Mouse (Mus musculus) ES-E14 (cell line): ENCODE results near the gene Rufy4. TPM values are rescaled to one million over a fixed set of nuclear protein-coding genes. Genes with fewer than 3 reads are reported as not detected.

Experiments used
- DNase-seq: peaks from one replicate; pipeline ENCODE4 v3.0.0-alpha.2; 2013; ENCODE audit warnings: low read depth, low spot score
- H3K27ac ChIP-seq: 2 replicates; pipeline ENCODE4 v1.5.1; 2012; ENCODE audit warnings: low read depth, mild to moderate bottlenecking, low read length, moderate library complexity, mixed read lengths; ENCODE audit not compliant: poor library complexity, insufficient read depth, severe bottlenecking
- H3K36me3 ChIP-seq: 2 replicates; pipeline ENCODE4 v1.6.1; 2012; ENCODE audit warnings: mild to moderate bottlenecking, low read length, moderate library complexity, mixed read lengths; ENCODE audit not compliant: control insufficient read depth, poor library complexity, insufficient read depth, severe bottlenecking
- H3K4me1 ChIP-seq, 2 experiments: fragments of 150-350 bp in 1 of 2; sonication (generic) in 1 of 2; 2 replicates each; pipeline ENCODE4 v1.6.1; 2012; ENCODE audit warnings: low read length in 2 of 2, mild to moderate bottlenecking in 1 of 2, mixed read lengths in 1 of 2; ENCODE audit not compliant: control insufficient read depth in 2 of 2, insufficient read depth in 2 of 2, poor library complexity in 1 of 2
- H3K4me3 ChIP-seq, 2 experiments: fragments of 150-350 bp in 1 of 2; sonication (generic) in 1 of 2; 2 replicates each; pipeline ENCODE4 v1.5.1; 2012; ENCODE audit warnings: low read length in 2 of 2, low read depth in 1 of 2, mild to moderate bottlenecking in 1 of 2, mixed read lengths in 1 of 2; ENCODE audit not compliant: insufficient read depth in 1 of 2, poor library complexity in 1 of 2, severe bottlenecking in 1 of 2
- H3K9ac ChIP-seq: 2 replicates; pipeline ENCODE4 v1.6.1; 2012; ENCODE audit warnings: low read depth, mild to moderate bottlenecking, low read length, mixed read lengths; ENCODE audit not compliant: poor library complexity, insufficient read depth, severe bottlenecking
- H3K9me3 ChIP-seq: fragments of 150-350 bp; sonication (generic); 2 replicates; pipeline ENCODE4 v1.6.1; 2012; ENCODE audit warnings: low read depth, mild to moderate bottlenecking, low read length; ENCODE audit not compliant: control insufficient read depth, insufficient read depth
- CHD2 ChIP-seq: IDR thresholded peaks from 2 replicates; pipeline ENCODE4 v1.6.1; 2014; ENCODE audit warnings: mild to moderate bottlenecking, low read depth, low read length, inconsistent platforms
- HCFC1 ChIP-seq: IDR thresholded peaks from 2 replicates; pipeline ENCODE4 v1.6.1; 2012; ENCODE audit warnings: low read length, inconsistent platforms, borderline replicate concordance; ENCODE audit not compliant: insufficient read depth
- MAFK ChIP-seq: IDR thresholded peaks from 2 replicates; pipeline ENCODE4 v1.6.1; 2014; ENCODE audit warnings: mild to moderate bottlenecking, low read depth, low read length, inconsistent platforms; ENCODE audit not compliant: insufficient read depth
- ZC3H11A ChIP-seq: IDR thresholded peaks from 2 replicates; pipeline ENCODE4 v1.6.1; 2012; ENCODE audit warnings: low read depth, mild to moderate bottlenecking, inconsistent platforms, low read length, borderline replicate concordance
- ZNF384 ChIP-seq: IDR thresholded peaks from 2 replicates; pipeline ENCODE4 v1.6.1; 2012; ENCODE audit warnings: low read depth, low read length, inconsistent platforms
- in situ Hi-C, 2 experiments: fragments of 600-800 bp; cut with MboI; formaldehyde crosslinking; loops; one replicate each; pipeline ENCODE4 v1.15.1; 2025; ENCODE audit warnings: low sequenced_read_pairs in 2 of 2, inconsistent platforms in 1 of 2; ENCODE audit not compliant: unreplicated experiment in 2 of 2
- total RNA-seq: library from RNA; depleted of rRNA; stranded (reverse); fragments of 300-350 nt; gene quantifications from 2 replicates; pipeline ENCODE4 v1.2.3, GENCODE M21; 2012

The Rufy4 gene
- total RNA-seq, 1 experiment, result not detected

DNA sequence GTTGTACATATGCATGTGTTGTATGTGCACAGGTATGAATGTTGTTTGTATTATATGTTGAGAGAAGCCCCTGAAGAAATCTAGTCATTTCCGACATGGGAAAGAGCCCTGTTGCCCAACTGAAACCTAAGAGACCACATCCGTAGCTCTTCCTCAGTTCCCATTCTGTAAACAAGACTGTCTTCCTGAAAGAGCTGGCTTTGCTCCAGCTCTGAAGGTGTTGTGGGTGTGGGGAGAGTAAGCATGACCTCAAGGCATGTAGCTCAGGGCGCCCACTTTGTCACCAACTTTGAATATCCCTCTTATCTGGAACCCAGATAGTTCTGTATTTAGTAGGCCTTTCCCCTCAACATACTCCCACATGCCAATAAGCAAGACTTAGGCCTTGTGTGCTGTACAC lies 53.3 kb downstream of the Rufy4 start:
- Histone ChIP-seq H3K27ac (no peak overlapping the region), H3K9me3 (no peaks in the 10 kb centered on the region), H3K4me3 (no peak overlapping the region), H3K9ac (no peak overlapping the region), H3K36me3 (no peaks in the 10 kb centered on the region), H3K4me1 (peaks cover 0 to 9% of the 10 kb centered on the region in 2 experiments; a peak in 2 of 4 replicates)
- no peak for DNase-seq
- TF ChIP-seq HCFC1 (no peak), MAFK (no peak)
- in situ Hi-C loops, result no loop called here

GRCm38 (mm10) chr1:74179624-74180408 lies 54.5 kb downstream of the Rufy4 start:
- Histone ChIP-seq H3K27ac (no peak overlapping the region), H3K9me3 (no peaks in the 10 kb centered on the region), H3K4me1 (peaks cover 0 to 9% of the 10 kb centered on the region in 2 experiments; a peak in 2 of 4 replicates), H3K4me3 (no peak overlapping the region), H3K36me3 (no peaks in the 10 kb centered on the region), H3K9ac (no peak overlapping the region)
- DNase-seq, result peak; percentile 19
- in situ Hi-C loops, result no loop called here
- TF ChIP-seq HCFC1, result no peak
- TF ChIP-seq CHD2, result no peak
- no peak for TF ChIP-seq ZNF384
- TF ChIP-seq ZC3H11A, result no peak
- no peak for TF ChIP-seq MAFK

- no peak overlapping the region for H3K9ac ChIP-seq
- H3K9me3 ChIP-seq, result no peaks in the 10 kb centered on the region
- no peaks in the 10 kb centered on the region for H3K36me3 ChIP-seq
- TF ChIP-seq ZNF384 (no peak), ZC3H11A (no peak), HCFC1 (no peak), CHD2 (no peak), MAFK (no peak)
- H3K27ac ChIP-seq, result no peak overlapping the region
- no peak for DNase-seq
- H3K4me1 ChIP-seq, result peaks cover 0 to 9% of the 10 kb centered on the region in 2 experiments; a peak in 2 of 4 replicates
- in situ Hi-C loops, result no loop called here
- H3K4me3 ChIP-seq, result no peak overlapping the region
Observed at GRCm38 (mm10) chr1:74181462-74181861, 56.1 kb downstream of the Rufy4 start.

- no peak overlapping the region for H3K4me3 ChIP-seq
- no peak for DNase-seq
- no peak overlapping the region for H3K27ac ChIP-seq
- no peaks in the 10 kb centered on the region for H3K9me3 ChIP-seq
- peaks cover 0 to 9% of the 10 kb centered on the region in 2 experiments; a peak in 2 of 4 replicates for H3K4me1 ChIP-seq
- TF ChIP-seq ZC3H11A, result no peak
- TF ChIP-seq CHD2, result no peak
- TF ChIP-seq MAFK, result no peak
- no peak for TF ChIP-seq HCFC1
- H3K9ac ChIP-seq, result no peak overlapping the region
- no peaks in the 10 kb centered on the region for H3K36me3 ChIP-seq
- in situ Hi-C loops, result no loop called here
Observed at GRCm38 (mm10) chr1:74183006-74183405, 57.7 kb downstream of the Rufy4 start.

DNA sequence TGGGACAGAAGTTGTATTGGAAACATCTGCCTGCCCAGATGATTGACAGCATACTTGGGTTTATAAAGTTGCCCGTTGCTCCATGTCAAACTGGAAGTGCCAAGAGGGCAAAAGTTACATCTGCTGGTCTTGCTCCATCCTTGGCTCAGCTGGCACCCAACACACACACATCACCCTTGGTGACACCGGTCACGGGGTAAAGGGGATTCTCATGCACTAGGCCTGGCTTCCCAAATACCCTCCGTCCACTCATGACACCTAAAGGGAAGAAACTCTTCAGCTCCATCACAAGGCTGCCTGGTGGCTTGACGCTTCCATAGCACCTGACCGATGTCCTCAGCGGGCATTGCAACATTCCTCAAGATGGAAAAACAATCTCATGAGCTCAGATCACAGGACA lies 65.1 kb downstream of the Rufy4 start:
- Histone ChIP-seq H3K36me3 (no peaks in the 10 kb centered on the region), H3K9ac (no peak overlapping the region), H3K4me3 (no peak overlapping the region), H3K27ac (no peak overlapping the region), H3K4me1 (no peaks in the 10 kb centered on the region), H3K9me3 (no peaks in the 10 kb centered on the region)
- DNase-seq, result no peak
- in situ Hi-C loops, result no loop called here
- TF ChIP-seq MAFK (no peak), HCFC1 (no peak)
